26 mouse cellular contexts compared by ENCODE assay signal in genomic region chr11:11993807-11994206, GRCm38 (mm10). TPM values are rescaled to one million over a fixed set of nuclear protein-coding genes. Genes with fewer than 3 reads are reported as not detected.
DNase-seq lines count a peak whose midpoint lies in the region; ATAC-seq and TF ChIP-seq lines count a peak whose summit lies in the region.
"Had no signal": no experiment of that assay in that cellular context is flagged by ENCODE, and none has a peak within 500 bp of the region (broad histone marks: within the 10 kb centered on the region; RNA-seq: fewer than 3 reads in every experiment).

No protein-coding gene starts in this region.

- peak; percentile 36; the same call in 1 of the 2 replicates for ATAC-seq in frontal cortex, adult (ENCODE audit: low TSS enrichment)
- ATAC-seq in heart, embryonic 13.5 days (ENCODE audit: extremely low read depth, insufficient number of reproducible peaks, low FRiP score, low TSS enrichment) = no peak
- ATAC-seq in heart, postnatal 0 days (ENCODE audit: insufficient read depth, low read depth) = peak; percentile 86
- ATAC-seq: CD4-positive, CD25-positive, alpha-beta regulatory T cell, adult 4 months; forebrain, embryonic 14.5 days; hindbrain, embryonic 16.5 days; inflammation-experienced regulatory T-cells, adult 6 months had no signal

- DNase-seq in frontal cortex, postnatal 14 days (ENCODE audit: low spot score in 2 of 2) = no peak
- peak; percentile 39 for DNase-seq in heart, adult 8-10 months (ENCODE audit: low spot score)
- DNase-seq in heart, postnatal 4 days = no peak
- peak; percentile 87 for DNase-seq in heart, postnatal 0 days (ENCODE audit: low spot score)
- no peak for DNase-seq in testis, postnatal 10 days (ENCODE audit: low spot score)
- DNase-seq: adrenal gland, adult 8-10 months; B cell, adult 2 months; cerebellum, adult 11 months; cerebellum, adult 8-10 months; cerebellum, postnatal 14 days; embryo, embryonic 11 days; gastrocnemius, postnatal 25 days; kidney, adult 11 months; kidney, adult 9 months had no signal

- H3K27ac ChIP-seq in heart, embryonic 13.5 days (replicated peaks) = peak overlapping the region; percentile 82
- peak overlapping the region; percentile 80 for H3K27ac ChIP-seq in heart, postnatal 0 days (ENCODE audit: low read depth)
- H3K27ac ChIP-seq: embryonic facial prominence, embryonic 15.5 days; forebrain, embryonic 10.5 days; hindbrain, embryonic 12.5 days; kidney, postnatal 0 days had no signal

- no peaks in the 10 kb centered on the region for H3K27me3 ChIP-seq in heart, embryonic 13.5 days (replicated peaks)
- H3K27me3 ChIP-seq in heart, postnatal 0 days (ENCODE audit: control insufficient read depth, insufficient read depth, low read length) = no peaks in the 10 kb centered on the region
- H3K27me3 ChIP-seq: embryonic facial prominence, embryonic 15.5 days; hindbrain, embryonic 12.5 days had no signal

- 31% methylated on average over 5 of the region's 5 CpGs for WGBS in heart, embryonic 13.5 days
- WGBS in heart, postnatal 0 days = 15% methylated on average over 5 of the region's 5 CpGs

- H3K4me2 ChIP-seq in heart, embryonic 13.5 days = peak overlapping the region; percentile 43
- peak overlapping the region; percentile 13; the same call in 1 of the 2 replicates for H3K4me2 ChIP-seq in heart, postnatal 0 days (ENCODE audit: low read depth, low read length)
- H3K4me2 ChIP-seq: embryonic facial prominence, embryonic 15.5 days; hindbrain, embryonic 12.5 days had no signal

- H3K9ac ChIP-seq in heart, embryonic 13.5 days = peak overlapping the region; percentile 30; the same call in 1 of the 2 replicates
- H3K9ac ChIP-seq in heart, postnatal 0 days (replicated peaks; ENCODE audit: low read depth, low read length) = no peak overlapping the region
- H3K9ac ChIP-seq: embryonic facial prominence, embryonic 15.5 days; hindbrain, embryonic 12.5 days had no signal

- H3K4me3 ChIP-seq in heart, embryonic 13.5 days = no peak overlapping the region
- no peak overlapping the region for H3K4me3 ChIP-seq in heart, postnatal 0 days (ENCODE audit: low read depth, low read length)
- H3K4me3 ChIP-seq: embryonic facial prominence, embryonic 15.5 days; erythroblast, embryonic 14.5 days; forebrain, embryonic 10.5 days; hindbrain, embryonic 12.5 days had no signal

- peaks cover 83% of the 10 kb centered on the region for H3K4me1 ChIP-seq in heart, embryonic 13.5 days
- H3K4me1 ChIP-seq in heart, postnatal 0 days (ENCODE audit: control insufficient read depth, insufficient read depth) = peaks cover 51% of the 10 kb centered on the region
- H3K4me1 ChIP-seq: embryonic facial prominence, embryonic 15.5 days; forebrain, embryonic 10.5 days had no signal

- TF ChIP-seq CTCF in heart, postnatal 0 days (IDR thresholded peaks at IDR 0.05; ENCODE audit: low read depth) = no peak

- H3K9me3 ChIP-seq in heart, embryonic 13.5 days = peaks cover 4% of the 10 kb centered on the region; the same call in 1 of the 2 replicates
- no peaks in the 10 kb centered on the region for H3K9me3 ChIP-seq in heart, postnatal 0 days (replicated peaks; ENCODE audit: control insufficient read depth, low read length)
- H3K9me3 ChIP-seq: embryonic facial prominence, embryonic 15.5 days; forebrain, embryonic 10.5 days; G1E; hindbrain, embryonic 12.5 days had no signal

- TF ChIP-seq EP300 in heart, postnatal 0 days (IDR thresholded peaks at IDR 0.05; ENCODE audit: low read depth) = no peak

- peaks cover 20% of the 10 kb centered on the region; the same call in 1 of the 2 replicates for H3K36me3 ChIP-seq in heart, embryonic 13.5 days
- H3K36me3 ChIP-seq in heart, postnatal 0 days (replicated peaks; ENCODE audit: control insufficient read depth, insufficient read depth, low read length) = no peaks in the 10 kb centered on the region; the same call in 1 of the 2 replicates
- H3K36me3 ChIP-seq: embryonic facial prominence, embryonic 15.5 days; G1E; hindbrain, embryonic 12.5 days had no signal

RNA-seq across cellular contexts. Expression of gene Grb10, which starts 44.7 kb away (rescaled TPM):
- 10 to 100 TPM; 47.8 to 83.5 (median 60.5) TPM for total RNA-seq in heart, adult 8-10 months (2022)
- total RNA-seq in heart, postnatal 4 days (2021) = 100 to 1,000 TPM; 356 to 401 TPM
- 494 and 545 TPM in 2 replicates for polyA plus RNA-seq in heart, embryonic 13.5 days (2015; fragmentation: Nextera tagmentation; extraction: Ambion mirVana)
- 687 and 726 TPM in 2 replicates for total RNA-seq in heart, postnatal 0 days (2014; rRNA removed; ENCODE audit: low replicate concordance)
- 190 and 200 TPM in 2 replicates for polyA plus RNA-seq in heart, postnatal 0 days (2015; fragmentation: Nextera tagmentation; extraction: Ambion mirVana)
- polyA plus RNA-seq: G1E; inflammation-experienced regulatory T-cells, adult 6 months had no signal

Comparison
In these comparisons a context has a peak if more than half of its experiments do, and no peak if none do; other contexts are left out.
1. DNase-seq: peak in heart, adult 8-10 months (single experiment) and heart, postnatal 0 days (single experiment); none in frontal cortex, postnatal 14 days (0 of 2), heart, postnatal 4 days (single experiment) and testis, postnatal 10 days (single experiment).